Mouse (Mus musculus) embryonic facial prominence, embryonic 14.5 days (tissue): ENCODE data around the gene Ttc12. TPM values are rescaled to one million over a fixed set of nuclear protein-coding genes. Genes with fewer than 3 reads are reported as not detected.

Experiments used
- ATAC-seq: fragments of 200-750 bp; cut with Nextera tagmentation; 2 replicates; pipeline ENCODE4 v1.8.0; 2017; ENCODE audit warnings: low read depth, moderate number of reproducible peaks, moderate TSS enrichment
- DNase-seq: peaks from one replicate; pipeline ENCODE4 v3.0.0-alpha.2; 2015; ENCODE audit warnings: low spot score
- H3K27ac ChIP-seq: fragments of 300-500 bp; sonication (generic); replicated peaks from 2 replicates; pipeline ENCODE4 v1.5.1; 2014; ENCODE audit warnings: low read depth, mild to moderate bottlenecking, low read length, moderate library complexity
- H3K27me3 ChIP-seq: fragments of 300-500 bp; sonication (generic); replicated peaks from 2 replicates; pipeline ENCODE4 v1.6.1; 2014; ENCODE audit warnings: low read length; ENCODE audit not compliant: control insufficient read depth, insufficient read depth
- H3K36me3 ChIP-seq: fragments of 300-500 bp; sonication (generic); 2 replicates; pipeline ENCODE4 v1.6.1; 2014; ENCODE audit warnings: low read length, mixed read lengths; ENCODE audit not compliant: control insufficient read depth, insufficient read depth
- H3K4me1 ChIP-seq: fragments of 300-500 bp; sonication (generic); 2 replicates; pipeline ENCODE4 v1.6.1; 2014; ENCODE audit warnings: antibody characterized with exemption, low read length; ENCODE audit not compliant: control insufficient read depth, insufficient read depth
- H3K4me2 ChIP-seq: fragments of 300-500 bp; sonication (generic); 2 replicates; pipeline ENCODE4 v1.6.1; 2014; ENCODE audit warnings: low read depth, mild to moderate bottlenecking, low read length, moderate library complexity, mixed read lengths
- H3K4me3 ChIP-seq: fragments of 300-500 bp; sonication (generic); 2 replicates; pipeline ENCODE4 v1.5.1; 2014; ENCODE audit warnings: low read depth, mild to moderate bottlenecking, low read length
- H3K9ac ChIP-seq: fragments of 300-500 bp; sonication (generic); 2 replicates; pipeline ENCODE4 v1.6.1; 2014; ENCODE audit warnings: low read depth, mild to moderate bottlenecking, low read length, moderate library complexity, mixed read lengths
- H3K9me3 ChIP-seq: fragments of 300-500 bp; sonication (generic); 2 replicates; pipeline ENCODE4 v1.6.1; 2016; ENCODE audit warnings: low read length; ENCODE audit not compliant: control insufficient read depth
- WGBS: fragments of 180-500 bp; shearing (Covaris S2); extraction: QIAGEN DNeasy Blood & Tissue Kit; methylation state at CpG from one replicate; pipeline ENCODE4 v1.1.7; 2014; 5-methylcytosine and 5-hydroxymethylcytosine counted together
- polyA plus RNA-seq: library from polyadenylated mRNA; unstranded; fragments of >200 nt; fragmentation: Nextera tagmentation; extraction: Ambion mirVana; gene quantifications from 2 replicates; pipeline ENCODE4 v1.2.1, GENCODE M21; 2014

The Ttc12 gene
- polyA plus RNA-seq, 1 experiment from 2014 or later: 2.0 TPM

DNA sequence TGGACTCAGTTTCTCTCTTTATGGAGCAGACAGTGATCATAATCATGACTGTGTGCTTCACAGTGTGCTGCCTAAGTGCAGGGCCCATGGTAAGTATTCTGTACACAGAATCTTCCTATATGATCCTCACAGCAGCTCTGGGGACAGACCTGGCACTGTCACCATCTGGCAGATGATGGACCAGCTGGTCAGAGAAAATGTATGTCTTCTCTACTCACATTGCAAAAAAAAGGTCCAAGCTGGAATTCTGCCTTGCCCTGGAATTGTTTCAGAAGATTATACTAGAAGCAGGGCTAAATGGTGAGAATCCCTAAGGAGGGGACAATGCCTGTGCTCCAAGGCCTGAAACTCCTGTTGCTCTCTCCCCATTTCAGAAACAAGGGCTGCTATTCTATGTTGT lies 90.0 kb downstream of the Ttc12 start:
- ATAC-seq (no peak), DNase-seq (no peak)
- H3K9me3 ChIP-seq: no peaks in the 10 kb centered on the region
- no peaks in the 10 kb centered on the region for H3K27me3 ChIP-seq
- H3K4me2 ChIP-seq: no peak overlapping the region
- no peak overlapping the region for H3K27ac ChIP-seq
- no peak overlapping the region for H3K9ac ChIP-seq
- H3K36me3 ChIP-seq: no peaks in the 10 kb centered on the region
- no peaks in the 10 kb centered on the region for H3K4me1 ChIP-seq
- no peak overlapping the region for H3K4me3 ChIP-seq

DNA sequence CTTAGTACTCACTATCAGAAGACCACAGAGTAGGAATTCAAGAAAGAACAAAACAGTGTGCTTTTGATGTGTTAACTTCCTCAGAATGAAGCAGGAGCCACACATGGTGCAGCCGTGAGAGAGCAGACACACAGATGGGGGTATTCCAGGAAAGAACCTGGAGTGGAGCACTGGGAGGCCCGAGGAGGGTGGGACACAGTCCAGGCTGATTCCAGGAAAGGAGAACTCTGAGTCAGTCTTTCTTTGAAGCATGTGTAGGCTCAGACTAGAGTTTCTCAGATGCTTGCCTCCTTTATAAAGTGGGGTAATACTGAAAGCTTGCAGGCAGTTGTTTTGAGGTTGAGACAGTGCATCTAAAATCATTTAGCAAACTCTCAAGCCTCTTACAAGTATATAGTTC lies 93.8 kb downstream of the Ttc12 start:
- H3K4me1 ChIP-seq: no peaks in the 10 kb centered on the region
- ATAC-seq (no peak), DNase-seq (peak; percentile 14)
- H3K27ac ChIP-seq: no peak overlapping the region
- 34% methylated on average over 2 of the region's 2 CpGs for WGBS
- no peak overlapping the region for H3K4me2 ChIP-seq
- H3K4me3 ChIP-seq: no peak overlapping the region
- H3K9ac ChIP-seq: no peak overlapping the region
- no peaks in the 10 kb centered on the region for H3K36me3 ChIP-seq
- H3K9me3 ChIP-seq: no peaks in the 10 kb centered on the region
- H3K27me3 ChIP-seq: no peaks in the 10 kb centered on the region

Other genes starting within 250 kb of the Ttc12 start
- gene Gm4894, start 235.7 kb downstream of the Ttc12 start, polyA plus RNA-seq: not detected in 2 replicates
- gene Drd2, start 145.6 kb downstream of the Ttc12 start, polyA plus RNA-seq: 0.07 TPM in 1 of 2 replicates, not detected in the other
- gene Ankk1, start 59.2 kb downstream of the Ttc12 start, polyA plus RNA-seq: not detected in 2 replicates